Comparison of ENCODE assay signal across 7 mouse cellular contexts in genomic region chr9:85841891-85842290, GRCm38 (mm10). TPM values are rescaled to one million over a fixed set of nuclear protein-coding genes. Genes with fewer than 3 reads are reported as not detected.
DNase-seq lines count a peak whose midpoint lies in the region; ATAC-seq and TF ChIP-seq lines count a peak whose summit lies in the region.

No protein-coding gene starts in this region.

- DNase-seq in NIH3T3 (ENCODE audit: low read depth): peak; percentile 84
- peak; percentile 75 for DNase-seq in brain, adult 2 months (ENCODE audit: low read depth, low spot score)
- peak; percentile 52 to 56 for DNase-seq in heart, adult 18-20 months
- no peak for DNase-seq in liver, embryonic 13.5 days
- DNase-seq in cerebellum, adult 9-10 months: no peak

- no peaks in the 10 kb centered on the region for H3K9me3 ChIP-seq in intestine, postnatal 0 days (ENCODE audit: control insufficient read depth)
- H3K9me3 ChIP-seq in liver, embryonic 13.5 days (replicated peaks): no peaks in the 10 kb centered on the region
- H3K9me3 ChIP-seq in neural tube, embryonic 13.5 days: no peaks in the 10 kb centered on the region

- H3K4me2 ChIP-seq in intestine, postnatal 0 days (replicated peaks; ENCODE audit: low read depth): peak overlapping the region; percentile 97
- peak overlapping the region; percentile 73 for H3K4me2 ChIP-seq in liver, embryonic 13.5 days
- peak overlapping the region; percentile 95 for H3K4me2 ChIP-seq in neural tube, embryonic 13.5 days

- TF ChIP-seq CTCF in intestine, postnatal 0 days (IDR thresholded peaks at IDR 0.05; ENCODE audit: low read depth): peak; percentile 36

- WGBS in intestine, postnatal 0 days: under 1% methylated on average over 16 of the region's 16 CpGs
- WGBS in liver, embryonic 13.5 days (ENCODE audit: insufficient replicate concordance): 3% methylated on average over 16 of the region's 16 CpGs
- WGBS in neural tube, embryonic 13.5 days: 0% methylated on average over 16 of the region's 16 CpGs

- no peak overlapping the region for H3K27ac ChIP-seq in intestine, postnatal 0 days (ENCODE audit: low read depth, low read length)
- H3K27ac ChIP-seq in liver, embryonic 13.5 days: no peak overlapping the region
- H3K27ac ChIP-seq in neural tube, embryonic 13.5 days (replicated peaks): no peak overlapping the region; the same call in 1 of the 2 replicates

- peaks cover 34% of the 10 kb centered on the region for H3K27me3 ChIP-seq in intestine, postnatal 0 days (replicated peaks; ENCODE audit: control insufficient read depth, insufficient read depth, low read length)
- peaks cover 60% of the 10 kb centered on the region for H3K27me3 ChIP-seq in liver, embryonic 13.5 days
- H3K27me3 ChIP-seq in neural tube, embryonic 13.5 days: peaks cover 11% of the 10 kb centered on the region

- no peaks in the 10 kb centered on the region for H3K36me3 ChIP-seq in intestine, postnatal 0 days (ENCODE audit: control insufficient read depth, insufficient read depth)
- H3K36me3 ChIP-seq in liver, embryonic 13.5 days: no peaks in the 10 kb centered on the region
- no peaks in the 10 kb centered on the region for H3K36me3 ChIP-seq in neural tube, embryonic 13.5 days

- ATAC-seq in intestine, postnatal 0 days: no peak
- no peak for ATAC-seq in liver, embryonic 13.5 days (ENCODE audit: low read depth)
- ATAC-seq in neural tube, embryonic 13.5 days (ENCODE audit: low read depth): no peak

- no peaks in the 10 kb centered on the region for H3K4me1 ChIP-seq in intestine, postnatal 0 days (replicated peaks; ENCODE audit: control insufficient read depth, insufficient read depth, low read length)
- peaks cover 3% of the 10 kb centered on the region; the same call in 1 of the 2 replicates for H3K4me1 ChIP-seq in liver, embryonic 13.5 days (replicated peaks)
- peaks cover 33% of the 10 kb centered on the region for H3K4me1 ChIP-seq in neural tube, embryonic 13.5 days (replicated peaks)

- peak overlapping the region; percentile 53 for H3K4me3 ChIP-seq in intestine, postnatal 0 days (ENCODE audit: low read depth, low read length)
- H3K4me3 ChIP-seq in liver, embryonic 13.5 days (replicated peaks): peak overlapping the region; percentile 47
- peak overlapping the region; percentile 76 for H3K4me3 ChIP-seq in neural tube, embryonic 13.5 days

- peak overlapping the region; percentile 48; the same call in 1 of the 2 replicates for H3K9ac ChIP-seq in intestine, postnatal 0 days (ENCODE audit: low read depth, low read length)
- no peak overlapping the region for H3K9ac ChIP-seq in liver, embryonic 13.5 days
- peak overlapping the region; percentile 83 for H3K9ac ChIP-seq in neural tube, embryonic 13.5 days

RNA-seq across cellular contexts. Expression of gene Tpbg, which starts 0.3 kb away (rescaled TPM):
- total RNA-seq in heart, adult 18-20 months (2021): 1 to 10 TPM; 1.6 to 1.8 TPM
- 3.9 and 5.2 TPM in 2 replicates for polyA plus RNA-seq in intestine, postnatal 0 days (2015; fragmentation: Nextera tagmentation; extraction: Ambion mirVana)
- 0.34 and 0.37 TPM in 2 replicates for polyA plus RNA-seq in liver, embryonic 13.5 days (2015; fragmentation: Nextera tagmentation; extraction: Ambion mirVana)
- polyA plus RNA-seq in neural tube, embryonic 13.5 days (2015; fragmentation: Nextera tagmentation; extraction: Ambion mirVana): 21.1 and 21.7 TPM in 2 replicates

Comparison
In these comparisons a context has a peak if more than half of its experiments do, and no peak if none do; other contexts are left out.
1. DNase-seq: peak in NIH3T3 (single experiment), brain, adult 2 months (single experiment) and heart, adult 18-20 months (2 of 2); none in liver, embryonic 13.5 days (single experiment) and cerebellum, adult 9-10 months (single experiment).
2. Peak in every context shown above with its lines, with median percentiles within 50 percentile points of each other: H3K4me2 ChIP-seq and H3K4me3 ChIP-seq.